Mouse (Mus musculus) midbrain, embryonic 10.5 days (tissue): ENCODE results near the gene Btbd2. TPM values are rescaled to one million over a fixed set of nuclear protein-coding genes. Genes with fewer than 3 reads are reported as not detected.
"Not testable (repeated sequence)": the region's sequence is repeated elsewhere in the genome, so short reads cannot be mapped to it uniquely, and the experiment has no call there.

Experiments
- DNase-seq: peaks from one replicate; pipeline ENCODE4 v3.0.0-alpha.2; 2017; ENCODE audit warnings: low spot score
- H3K27ac ChIP-seq: fragments of 300-500 bp; sonication (generic); replicated peaks from 2 replicates; pipeline ENCODE4 v1.5.1; 2016; ENCODE audit warnings: mild to moderate bottlenecking
- H3K27me3 ChIP-seq: fragments of 300-500 bp; sonication (generic); 2 replicates; pipeline ENCODE4 v1.6.1; 2016; ENCODE audit warnings: low read depth, mild to moderate bottlenecking; ENCODE audit not compliant: poor library complexity, severe bottlenecking
- H3K36me3 ChIP-seq: fragments of 300-500 bp; sonication (generic); 2 replicates; pipeline ENCODE4 v1.6.1; 2016; ENCODE audit warnings: mild to moderate bottlenecking, moderate library complexity
- H3K4me1 ChIP-seq: fragments of 300-500 bp; sonication (generic); 2 replicates; pipeline ENCODE4 v1.6.1; 2016
- H3K4me3 ChIP-seq: fragments of 300-500 bp; sonication (generic); 2 replicates; pipeline ENCODE4 v1.5.1; 2016; ENCODE audit warnings: mild to moderate bottlenecking, moderate library complexity
- H3K9me3 ChIP-seq: fragments of 300-500 bp; sonication (generic); replicated peaks from 2 replicates; pipeline ENCODE4 v1.6.1; 2016; ENCODE audit warnings: mild to moderate bottlenecking
- WGBS: fragments of 180-500 bp; shearing (Covaris S2); methylation state at CpG from one replicate; pipeline ENCODE4 v1.1.7; 2016; 5-methylcytosine and 5-hydroxymethylcytosine counted together
- polyA plus RNA-seq: library from polyadenylated mRNA; unstranded; fragments of >200 nt; fragmentation: Nextera tagmentation; extraction: Ambion mirVana; gene quantifications from 2 replicates; pipeline ENCODE4 v1.2.1, GENCODE M21; 2016

Gene Btbd2
- polyA plus RNA-seq, 1 experiment from 2014 or later, result 70.3 TPM

- Histone ChIP-seq H3K27me3 (no peaks in the 10 kb centered on the region), H3K36me3 (peaks cover 36% of the 10 kb centered on the region), H3K4me3 (no peak overlapping the region), H3K4me1 (peaks cover 35% of the 10 kb centered on the region), H3K9me3 (no peaks in the 10 kb centered on the region), H3K27ac (peak overlapping the region; percentile 9; the same call in 1 of the 2 replicates)
- WGBS, result 71% methylated on average over 5 of the region's 5 CpGs
- no peak for DNase-seq
These were observed 6.8 kb upstream of the Btbd2 start for GRCm38 (mm10) chr10:80663485-80664196.

DNA sequence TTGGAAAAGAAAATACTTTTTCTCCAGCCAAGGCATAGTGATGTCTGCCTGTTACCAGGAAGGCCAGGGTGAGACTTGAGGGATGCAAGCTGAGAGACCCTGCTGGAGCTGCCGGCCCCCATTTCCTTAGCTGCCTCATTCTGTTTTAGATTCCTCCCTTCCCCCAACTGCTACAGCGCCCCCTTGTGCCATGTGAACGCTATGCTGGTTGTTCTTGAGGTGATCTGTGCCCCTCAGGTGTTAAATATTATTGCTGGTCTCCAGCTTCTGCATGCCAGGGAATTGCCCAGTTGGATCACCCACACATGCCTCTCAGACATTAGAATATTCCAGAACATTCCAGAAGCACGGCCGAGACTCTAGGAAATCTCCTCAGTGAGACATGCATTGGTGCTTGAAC, 4.3 kb upstream of the Btbd2 start:
- peak; percentile 37 for DNase-seq
- peaks cover 11% of the 10 kb centered on the region for H3K36me3 ChIP-seq
- H3K27ac ChIP-seq, result no peak overlapping the region
- H3K4me3 ChIP-seq, result no peak overlapping the region
- no peaks in the 10 kb centered on the region for H3K9me3 ChIP-seq
- no peaks in the 10 kb centered on the region for H3K27me3 ChIP-seq
- peaks cover 41% of the 10 kb centered on the region for H3K4me1 ChIP-seq
- 32% methylated on average over 5 of the region's 5 CpGs for WGBS

DNA sequence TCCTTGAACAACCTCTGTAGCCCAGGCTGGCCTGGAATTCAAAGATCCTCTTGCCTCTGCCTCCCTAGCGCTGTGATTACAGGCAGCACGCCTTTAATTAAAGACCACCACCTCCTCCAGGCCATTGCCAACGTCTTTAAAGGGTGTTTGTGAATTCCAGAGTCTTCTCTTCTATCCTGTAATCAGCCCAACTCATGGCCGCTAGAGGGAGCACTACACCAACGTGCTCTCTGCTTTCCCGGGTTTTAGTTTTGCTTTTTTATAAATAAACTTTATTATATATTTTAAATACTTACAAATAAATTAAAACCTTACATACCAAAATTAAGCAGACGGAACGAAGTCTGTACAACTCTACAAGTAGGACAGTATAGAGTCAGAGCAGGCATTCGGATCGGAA, 2.3 kb upstream of the Btbd2 start:
- Histone ChIP-seq H3K9me3 (no peaks in the 10 kb centered on the region), H3K27me3 (no peaks in the 10 kb centered on the region), H3K4me1 (peaks cover 41% of the 10 kb centered on the region), H3K27ac (0 out of 2 replicates have a peak overlapping the region, but pooled peaks have one; percentile 46), H3K4me3 (no peak overlapping the region), H3K36me3 (no peaks in the 10 kb centered on the region)
- peak; percentile 71 for DNase-seq
- 23% methylated on average over 10 of the region's 10 CpGs for WGBS

- H3K36me3 ChIP-seq, result no peaks in the 10 kb centered on the region
- no peak for DNase-seq
- 69% methylated on average over 4 of the region's 4 CpGs for WGBS
- no peak overlapping the region for H3K4me3 ChIP-seq
- no peaks in the 10 kb centered on the region for H3K27me3 ChIP-seq
- 0 out of 2 replicates have a peak overlapping the region, but pooled peaks have one; percentile 20 for H3K27ac ChIP-seq
- peaks cover 43% of the 10 kb centered on the region for H3K4me1 ChIP-seq
- no peaks in the 10 kb centered on the region for H3K9me3 ChIP-seq
These were observed 2.0 kb upstream of the Btbd2 start for GRCm38 (mm10) chr10:80658841-80659202.

DNA sequence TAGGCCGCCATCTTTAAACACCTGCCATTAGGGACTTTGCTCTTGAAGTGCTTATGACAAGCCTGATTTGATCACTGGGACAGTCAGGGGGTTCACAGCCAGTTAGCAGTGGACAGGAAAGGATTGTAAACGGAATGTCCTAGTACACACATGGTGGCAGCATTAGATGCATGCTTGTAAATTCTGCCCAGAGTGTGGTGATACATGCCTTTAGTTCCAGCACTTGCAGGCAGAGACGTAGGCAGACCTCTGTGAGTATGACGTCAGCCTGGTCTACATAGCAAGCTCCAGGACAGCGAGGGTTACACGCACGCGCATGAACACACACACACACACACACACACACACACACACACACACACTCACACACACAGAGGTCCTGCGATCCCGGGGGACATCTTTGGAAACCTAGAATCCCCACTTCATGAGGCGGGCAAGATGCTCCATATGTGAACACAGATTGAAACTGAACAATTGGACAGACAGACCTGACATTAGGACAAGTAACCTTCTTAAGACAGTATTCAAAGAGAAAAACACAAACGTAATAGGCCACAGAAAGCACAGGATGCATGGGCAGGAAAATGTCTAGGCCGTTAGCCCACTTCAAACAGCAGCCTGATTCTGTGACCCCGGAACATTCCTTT, 1.4 kb upstream of the Btbd2 start:
- H3K4me1 ChIP-seq, result peaks cover 41% of the 10 kb centered on the region
- no peak overlapping the region for H3K27ac ChIP-seq
- H3K9me3 ChIP-seq, result no peaks in the 10 kb centered on the region
- WGBS, result 92% methylated on average over 14 of the region's 14 CpGs
- no peaks in the 10 kb centered on the region for H3K27me3 ChIP-seq
- H3K36me3 ChIP-seq, result no peaks in the 10 kb centered on the region
- no peak for DNase-seq
- 0 out of 2 replicates have a peak overlapping the region, but pooled peaks have one; percentile 1 for H3K4me3 ChIP-seq

DNA sequence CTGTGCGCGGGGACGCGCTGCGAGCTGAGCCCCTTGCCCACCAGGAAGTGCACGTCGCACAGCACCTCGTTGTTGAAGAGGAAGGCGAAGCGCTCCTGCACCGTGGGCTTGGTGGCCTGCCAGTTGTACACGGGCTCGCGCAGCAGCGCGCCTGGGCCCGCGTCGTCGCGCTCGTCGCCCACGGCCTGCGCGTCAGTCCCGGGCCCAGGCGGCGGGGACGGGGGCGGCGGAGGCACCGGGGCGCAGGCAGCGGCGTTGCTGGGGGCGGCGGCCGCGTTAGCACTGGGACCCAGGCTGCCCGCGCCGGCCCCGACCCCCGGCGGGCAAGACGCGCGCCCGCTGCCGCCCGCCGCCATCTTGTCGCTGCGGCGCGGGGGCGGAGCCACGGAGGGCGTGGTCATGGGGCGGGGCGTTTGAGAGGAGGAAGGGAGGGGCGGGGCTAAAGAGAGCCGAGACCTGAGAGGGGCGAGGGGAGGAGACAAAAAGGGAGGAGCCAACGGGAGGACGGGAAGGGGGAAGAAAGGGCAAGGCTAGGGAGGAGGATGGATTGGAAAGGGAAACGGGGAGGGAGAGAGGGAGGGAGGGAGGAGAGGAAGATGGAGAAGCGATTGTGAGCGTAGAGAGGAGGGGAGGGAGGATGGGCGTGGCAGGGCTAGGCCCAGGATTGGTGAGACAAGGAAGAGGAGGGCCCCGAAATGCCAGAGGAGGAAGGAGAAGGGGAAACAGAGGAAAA, 575 bp downstream of the Btbd2 start:
- Histone ChIP-seq H3K27ac (peak overlapping the region; percentile 95), H3K4me3 (peak overlapping the region; percentile 94), H3K36me3 (peaks cover 10% of the 10 kb centered on the region), H3K4me1 (peaks cover 38% of the 10 kb centered on the region), H3K27me3 (no peaks in the 10 kb centered on the region), H3K9me3 (no peaks in the 10 kb centered on the region)
- WGBS, result 1% methylated on average over 72 of the region's 72 CpGs
- peak; percentile 98 for DNase-seq

- H3K36me3 ChIP-seq, result peaks cover 12% of the 10 kb centered on the region
- peaks cover 38% of the 10 kb centered on the region for H3K4me1 ChIP-seq
- 7% methylated on average over 12 of the region's 12 CpGs for WGBS
- H3K9me3 ChIP-seq, result no peaks in the 10 kb centered on the region
- H3K27ac ChIP-seq, result peak overlapping the region; percentile 95
- H3K4me3 ChIP-seq, result peak overlapping the region; percentile 94
- H3K27me3 ChIP-seq, result no peaks in the 10 kb centered on the region
- no peak for DNase-seq
These were observed 1.3 kb downstream of the Btbd2 start for GRCm38 (mm10) chr10:80655406-80656129.

GRCm38 (mm10) chr10:80654866-80655265, 2.0 kb downstream of the Btbd2 start:
- no peaks in the 10 kb centered on the region for H3K27me3 ChIP-seq
- peak overlapping the region; percentile 94 for H3K4me3 ChIP-seq
- DNase-seq, result no peak
- H3K4me1 ChIP-seq, result peaks cover 38% of the 10 kb centered on the region
- H3K9me3 ChIP-seq, result no peaks in the 10 kb centered on the region
- H3K36me3 ChIP-seq, result peaks cover 15% of the 10 kb centered on the region
- no peak overlapping the region for H3K27ac ChIP-seq
- WGBS, result 91% methylated on average over 6 of the region's 6 CpGs

GRCm38 (mm10) chr10:80653156-80653720, 3.6 kb downstream of the Btbd2 start:
- H3K4me3 ChIP-seq, result no peak overlapping the region
- H3K27me3 ChIP-seq, result no peaks in the 10 kb centered on the region
- no peak overlapping the region for H3K27ac ChIP-seq
- 95% methylated on average over 6 of the region's 6 CpGs for WGBS
- no peaks in the 10 kb centered on the region for H3K9me3 ChIP-seq
- H3K4me1 ChIP-seq, result peaks cover 31% of the 10 kb centered on the region
- peaks cover 28% of the 10 kb centered on the region for H3K36me3 ChIP-seq
- DNase-seq, result no peak

GRCm38 (mm10) chr10:80650392-80650791, 6.5 kb downstream of the Btbd2 start:
- H3K4me3 ChIP-seq, result no peak overlapping the region
- H3K27me3 ChIP-seq, result no peaks in the 10 kb centered on the region
- H3K27ac ChIP-seq, result no peak overlapping the region
- peaks cover 56% of the 10 kb centered on the region for H3K36me3 ChIP-seq
- peaks cover 14% of the 10 kb centered on the region for H3K4me1 ChIP-seq
- 93% methylated on average over 10 of the region's 10 CpGs for WGBS
- no peaks in the 10 kb centered on the region for H3K9me3 ChIP-seq
- DNase-seq, result no peak

- H3K4me3 ChIP-seq, H3K27me3 ChIP-seq, DNase-seq, H3K27ac ChIP-seq, H3K9me3 ChIP-seq, H3K4me1 ChIP-seq: not testable (repeated sequence)
- 85% methylated on average over 6 of the region's 6 CpGs for WGBS
- peaks cover 61% of the 10 kb centered on the region for H3K36me3 ChIP-seq
These were observed 7.0 kb downstream of the Btbd2 start for GRCm38 (mm10) chr10:80649910-80650309.

DNA sequence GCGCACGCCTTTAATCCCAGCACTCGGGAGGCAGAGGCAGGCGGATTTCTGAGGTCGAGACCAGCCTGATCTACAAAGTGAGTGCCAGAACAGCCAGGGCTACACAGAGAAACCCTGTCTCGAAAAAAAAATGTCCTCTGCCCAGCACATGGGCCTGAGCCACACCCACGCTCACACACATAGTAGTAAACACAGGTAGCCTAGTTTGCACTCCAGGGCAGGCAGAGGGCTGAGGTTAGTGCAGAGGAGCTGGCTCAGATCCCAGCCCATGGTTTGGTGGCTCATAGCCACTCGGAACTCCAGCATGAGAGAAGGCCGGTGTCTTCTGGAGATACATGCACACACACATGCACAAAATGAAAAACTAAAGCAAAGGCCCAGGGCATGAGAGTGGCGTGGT, 9.9 kb downstream of the Btbd2 start:
- Histone ChIP-seq H3K36me3 (peaks cover 85% of the 10 kb centered on the region), H3K27me3 (no peaks in the 10 kb centered on the region), H3K27ac (no peak overlapping the region), H3K4me3 (no peak overlapping the region), H3K4me1 (peaks cover 5% of the 10 kb centered on the region; the same call in 1 of the 2 replicates), H3K9me3 (no peaks in the 10 kb centered on the region)
- no peak for DNase-seq
- WGBS, result 92% methylated on average over 10 of the region's 10 CpGs
